Mouse (Mus musculus) thymus, postnatal 14 days (tissue): ENCODE measurements at regions not wholly inside any gene's neighbourhood (a gene's known extent, or its start where the extent isn't known, plus 50 kb on each side); places are given as distances from the start of the nearest gene placed in this dataset.
"Not testable (repeated sequence)": the region's sequence is repeated elsewhere in the genome, so short reads cannot be mapped to it uniquely, and the experiment has no call there.

Source experiments
- DNase-seq: peaks from one replicate; pipeline ENCODE4 v3.0.0; 2021

DNA sequence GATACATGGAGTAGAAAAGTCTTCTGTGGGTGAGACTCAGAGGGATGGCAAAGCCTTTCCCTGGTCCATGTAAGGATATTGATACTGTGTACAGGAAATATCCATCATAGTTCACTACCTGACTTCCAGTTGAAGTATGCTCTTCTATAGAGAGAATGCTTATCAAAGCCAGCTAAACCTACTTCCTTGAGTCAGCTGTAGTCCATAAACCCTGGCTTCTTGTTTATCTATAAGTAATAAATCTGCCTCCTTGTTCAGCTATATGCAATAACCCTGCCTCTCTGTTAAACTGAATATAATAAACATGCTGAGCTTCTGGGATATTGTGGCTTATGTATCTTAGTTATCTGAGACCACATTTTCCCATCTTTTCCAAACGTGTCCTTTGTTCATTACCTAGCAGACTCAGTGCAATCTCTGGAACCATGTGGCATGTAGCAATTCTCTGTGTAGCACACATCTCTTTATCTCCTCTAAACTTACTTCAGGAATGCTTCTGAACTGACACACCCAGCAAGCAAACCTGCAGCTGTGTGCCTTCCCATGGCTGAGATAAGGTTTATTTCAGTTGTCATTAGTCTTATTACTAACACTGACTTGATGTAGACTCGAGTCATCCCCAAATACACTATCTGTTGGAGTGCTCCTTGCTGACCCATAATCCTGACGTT is 694.9 kb upstream of the Map3k7 start:
- DNase-seq: no peak

DNA sequence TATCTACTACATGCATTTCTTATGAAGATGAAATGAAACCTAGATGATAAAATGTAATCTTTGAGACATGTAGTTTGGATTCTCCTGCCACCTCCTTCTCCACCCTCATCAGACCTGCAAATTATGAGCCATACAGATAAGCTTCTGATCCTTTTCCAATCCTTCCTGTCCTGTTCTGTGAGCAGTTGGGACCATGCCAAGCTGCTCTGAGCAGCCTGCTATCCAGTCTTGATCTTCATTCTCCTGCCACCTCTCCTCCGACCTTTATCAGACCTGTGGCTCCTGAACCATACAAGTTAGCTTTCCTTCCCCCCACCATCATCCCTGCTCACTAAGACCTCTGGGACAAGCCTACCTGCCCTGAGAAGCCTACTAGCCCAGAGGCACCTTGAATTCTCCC is 689.8 kb upstream of the Map3k7 start:
- DNase-seq: no peak

DNA sequence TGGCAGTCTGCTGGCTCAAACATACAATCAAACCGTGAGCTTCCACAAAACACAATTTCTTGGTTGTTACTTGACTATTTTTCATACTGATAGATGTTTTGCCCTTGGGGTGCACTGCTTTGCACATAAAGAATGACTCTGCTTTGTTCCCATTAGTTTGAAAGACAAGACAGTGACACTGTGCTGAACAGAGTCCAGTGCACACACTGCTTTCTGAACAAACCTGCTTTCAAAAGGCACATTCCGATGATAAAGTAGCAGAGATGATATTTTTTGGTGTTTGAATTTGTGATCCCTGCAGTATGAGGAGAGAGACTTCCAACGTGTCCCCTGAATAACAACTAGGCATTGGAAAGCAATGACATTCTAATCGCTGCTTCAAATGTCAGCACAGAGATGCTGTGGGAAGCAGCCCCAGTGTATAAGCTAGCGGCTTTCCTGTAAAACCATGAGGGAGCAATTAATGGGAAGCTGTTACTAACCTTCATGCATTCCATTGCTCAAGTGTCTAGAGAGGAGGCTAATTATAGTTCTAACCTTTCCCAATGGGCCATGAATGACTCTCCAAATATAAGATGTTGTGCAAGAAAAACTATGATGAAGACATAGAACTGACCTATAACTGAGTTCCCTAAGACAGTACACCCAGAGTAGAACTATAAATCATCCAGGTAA is 673.5 kb upstream of the Map3k7 start:
- DNase-seq: no peak

DNA sequence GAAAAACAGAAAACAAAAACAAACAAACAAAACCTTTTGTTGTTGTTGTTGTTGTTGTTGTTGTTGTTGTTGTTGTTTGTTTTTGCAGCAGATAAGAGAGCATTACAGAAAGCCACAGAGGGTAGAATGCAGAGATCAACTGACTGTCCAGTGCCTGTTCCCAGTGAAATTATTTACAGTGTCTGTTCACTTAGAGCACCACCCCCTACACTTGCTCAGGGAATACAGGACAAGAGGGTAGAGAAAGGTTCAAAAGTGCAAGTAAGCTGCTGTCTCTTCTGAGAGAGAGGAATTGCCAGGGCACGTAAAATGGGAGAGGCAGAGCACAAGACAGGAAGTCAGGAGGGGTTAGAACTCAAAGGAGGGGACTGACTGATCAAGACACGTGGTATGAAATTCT is 670.1 kb upstream of the Map3k7 start:
- DNase-seq: no peak

DNA sequence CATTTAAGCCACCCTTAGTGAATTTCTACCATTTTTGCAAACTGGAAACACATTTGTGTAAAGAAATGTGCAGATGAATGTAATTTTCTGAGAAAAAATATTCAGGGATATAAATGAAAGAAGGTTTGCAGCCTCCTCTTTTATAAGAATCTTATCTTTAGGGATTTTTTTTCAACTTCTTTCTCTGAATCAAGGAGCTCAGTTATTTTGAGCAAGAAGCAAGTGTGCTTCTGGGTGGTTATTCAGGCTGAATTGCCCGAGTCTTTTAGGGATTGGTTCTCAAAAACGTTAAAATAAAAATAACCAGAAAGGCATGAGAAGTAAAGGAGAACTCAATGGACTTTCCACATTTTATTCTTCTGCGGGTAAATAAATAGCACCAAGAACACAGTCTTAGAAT is 666.0 kb upstream of the Map3k7 start:
- no peak for DNase-seq

DNA sequence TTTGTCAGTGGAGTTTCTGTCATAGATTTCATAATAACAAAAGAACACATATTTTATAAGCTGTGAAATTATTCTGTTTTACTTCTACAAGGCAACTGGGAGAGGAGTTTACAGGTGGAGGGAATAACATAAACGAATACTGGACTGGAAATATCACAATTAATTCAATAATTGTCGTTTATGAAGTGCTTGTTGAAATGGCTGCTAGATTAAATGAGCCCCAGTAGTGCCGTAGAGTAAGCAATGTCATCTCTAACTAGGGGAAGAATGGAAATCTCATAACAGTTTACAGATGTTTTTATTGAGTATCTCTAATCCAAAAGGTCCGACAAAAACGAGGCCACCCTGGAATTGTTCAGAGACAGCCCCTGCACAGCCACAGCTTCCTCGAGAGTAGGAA is 644.6 kb upstream of the Map3k7 start:
- DNase-seq: no peak

DNA sequence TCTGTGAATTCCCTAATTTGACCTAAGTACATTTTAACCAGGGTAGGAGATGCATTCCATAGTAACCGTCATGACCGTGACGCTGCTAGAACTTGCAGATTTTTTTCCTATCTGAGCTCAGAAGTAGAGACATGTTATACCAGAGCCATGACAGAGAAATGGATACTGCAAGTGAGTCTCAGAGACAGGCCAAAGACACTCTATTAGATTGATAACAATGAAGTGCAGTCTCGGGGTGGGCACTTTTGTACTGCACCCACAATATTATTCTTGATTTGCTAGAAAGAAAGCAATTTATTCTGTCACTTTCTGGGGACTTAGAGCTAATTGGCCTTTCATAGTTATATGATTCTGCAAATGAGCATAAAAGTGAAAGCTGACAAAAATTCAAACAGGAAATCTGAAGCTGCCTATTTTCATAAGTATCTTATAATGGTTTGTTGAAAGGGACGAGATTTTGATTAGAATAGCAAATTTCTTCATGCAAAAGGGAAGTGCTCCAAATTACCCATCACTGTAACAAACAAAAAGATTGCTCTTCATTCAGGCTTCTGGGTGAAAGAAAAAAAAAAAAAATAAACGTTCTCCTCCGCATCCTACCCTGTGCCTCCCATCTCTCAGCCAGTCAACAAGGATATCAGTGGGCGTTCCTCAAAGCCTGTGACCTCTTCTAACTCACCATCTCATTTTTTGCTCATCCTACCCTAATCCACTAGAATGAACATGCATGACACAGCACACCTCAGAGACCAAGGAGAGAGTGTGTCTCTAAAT is 643.0 kb upstream of the Map3k7 start:
- DNase-seq: no peak

DNA sequence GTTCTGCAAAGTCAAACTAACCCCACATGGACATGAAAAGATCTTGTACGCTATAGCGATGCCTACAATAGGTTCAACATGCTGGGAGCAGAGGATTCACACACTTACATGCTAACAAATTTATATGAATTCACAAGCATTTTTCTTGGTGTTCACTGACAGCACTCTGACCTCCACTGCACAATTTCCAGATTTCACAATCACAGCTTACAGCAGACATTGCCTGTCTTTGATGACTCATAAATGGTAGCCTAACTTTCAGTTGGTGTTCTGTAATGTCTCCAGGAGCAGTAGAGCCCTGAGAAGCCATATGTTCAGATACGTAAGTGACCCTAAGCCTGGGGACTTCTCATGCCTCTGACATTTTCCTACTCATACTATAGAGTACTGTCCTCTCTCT is 640.1 kb upstream of the Map3k7 start:
- no peak for DNase-seq

DNA sequence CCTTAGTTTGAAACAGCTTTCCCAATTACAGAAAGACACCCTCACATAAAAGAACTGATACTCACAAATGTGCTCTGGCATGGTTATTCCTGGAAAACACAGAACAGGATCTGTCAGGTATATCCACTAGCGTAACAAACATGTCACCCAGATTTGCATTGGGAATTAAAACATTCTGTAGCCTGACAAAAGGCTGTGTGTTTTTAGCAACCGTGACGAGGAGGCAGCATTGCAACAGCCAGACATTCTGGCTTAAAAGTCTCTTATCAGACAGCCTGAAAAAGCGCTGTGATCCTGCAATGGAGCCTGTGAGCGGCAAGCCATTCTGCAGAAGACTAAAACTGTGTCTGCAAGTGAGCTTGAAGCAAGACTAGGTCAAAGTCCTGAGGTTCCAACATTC is 635.1 kb upstream of the Map3k7 start:
- DNase-seq: no peak

DNA sequence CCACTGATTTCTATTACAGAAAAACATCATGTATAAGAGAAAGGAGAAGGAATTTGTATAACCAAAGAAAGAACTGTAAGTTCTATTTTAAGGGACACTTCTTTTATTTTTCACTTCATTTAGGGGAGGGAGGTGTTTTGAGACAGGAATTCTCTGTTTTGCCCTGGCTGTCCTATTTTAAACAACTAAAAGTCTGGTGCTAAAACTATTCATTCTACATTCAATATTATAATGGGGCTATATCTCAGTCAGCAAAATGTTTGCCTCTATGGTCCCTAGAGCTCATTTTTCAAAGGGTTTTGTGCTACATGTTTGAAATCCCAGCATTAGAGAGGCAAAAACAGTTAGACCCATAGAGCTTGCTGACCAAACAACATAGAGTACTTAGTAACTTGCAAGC is 632.8 kb upstream of the Map3k7 start:
- no peak for DNase-seq

DNA sequence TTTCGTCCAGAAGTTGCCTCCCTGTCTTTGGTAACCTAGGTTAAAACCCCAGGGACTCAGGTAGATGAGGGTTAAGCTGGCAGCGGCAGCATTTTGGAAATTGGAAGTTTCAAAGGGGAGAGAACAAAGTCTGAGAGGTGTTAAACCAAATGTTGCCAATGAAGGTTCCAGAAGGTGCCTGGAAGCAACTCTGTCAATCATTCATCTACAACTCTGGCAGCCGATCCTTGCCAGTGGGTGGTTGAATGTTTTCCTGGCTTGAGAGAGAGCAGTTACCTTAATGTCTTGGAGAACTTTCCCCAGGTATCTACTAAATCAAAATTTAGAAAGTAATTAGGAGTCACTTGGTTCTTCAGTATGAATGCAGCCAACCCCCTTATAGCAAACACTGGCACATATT is 628.2 kb upstream of the Map3k7 start:
- no peak for DNase-seq

DNA sequence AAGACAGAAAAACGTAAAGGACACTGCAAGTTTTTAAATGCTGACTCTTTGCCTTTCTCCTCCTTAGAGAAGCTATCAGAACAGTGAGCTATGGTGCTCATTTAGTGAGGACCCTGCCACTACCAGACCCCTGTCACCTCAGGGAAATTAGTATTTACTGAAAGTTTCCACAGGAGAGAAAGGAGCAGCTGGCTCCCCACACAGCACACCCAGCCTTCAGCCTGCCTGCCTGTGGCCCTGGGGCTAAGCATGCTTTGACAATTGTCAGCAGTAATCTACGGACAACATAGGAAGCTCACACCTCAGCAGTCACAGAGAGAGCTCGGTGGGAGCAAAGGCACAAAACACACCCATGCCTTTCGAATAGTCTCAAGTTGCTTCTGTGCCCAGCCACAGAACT is 625.9 kb upstream of the Map3k7 start:
- DNase-seq: no peak

DNA sequence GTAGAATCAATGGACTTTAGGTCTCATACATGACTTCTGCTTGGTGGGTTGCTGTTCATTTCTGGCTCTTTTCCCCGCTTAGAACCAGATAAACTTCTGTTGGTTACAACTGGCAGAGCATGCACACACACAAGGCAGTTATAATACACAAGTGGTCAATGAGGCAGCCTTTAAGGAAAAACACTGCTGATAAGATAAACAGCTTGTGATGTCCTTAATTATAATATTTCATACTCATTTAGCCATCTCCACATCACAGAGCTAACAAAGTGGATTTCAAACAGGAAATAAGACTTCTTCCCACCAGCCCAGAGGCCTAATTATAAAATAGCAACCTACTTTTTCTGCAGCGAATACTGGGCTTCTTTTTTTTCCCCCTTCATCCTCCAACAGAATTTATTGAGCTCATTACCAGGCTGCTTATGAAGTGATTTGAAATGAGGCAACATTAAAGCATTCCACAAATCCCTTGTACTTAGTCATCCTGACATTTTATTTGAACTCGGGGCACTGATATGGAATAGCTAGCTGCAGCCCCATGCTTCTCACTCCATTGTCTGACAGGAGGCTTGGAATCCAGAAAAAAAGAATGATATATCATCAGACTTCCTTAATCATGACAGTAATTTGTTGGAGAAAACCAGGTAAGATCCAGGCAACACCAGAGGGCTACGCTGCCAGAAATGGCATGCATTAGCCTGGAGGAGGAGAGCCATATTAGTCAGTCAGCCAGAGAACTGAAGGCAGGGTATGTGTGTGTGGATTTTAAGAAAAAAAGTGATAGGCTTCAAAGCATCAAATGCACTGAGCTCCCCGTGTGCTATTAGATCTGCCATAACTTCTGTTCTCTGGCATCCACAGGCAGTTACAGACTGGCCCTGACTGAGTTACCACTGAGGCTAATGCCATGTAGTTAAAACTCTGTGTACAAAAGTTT is 620.3 kb upstream of the Map3k7 start:
- DNase-seq: no peak

DNA sequence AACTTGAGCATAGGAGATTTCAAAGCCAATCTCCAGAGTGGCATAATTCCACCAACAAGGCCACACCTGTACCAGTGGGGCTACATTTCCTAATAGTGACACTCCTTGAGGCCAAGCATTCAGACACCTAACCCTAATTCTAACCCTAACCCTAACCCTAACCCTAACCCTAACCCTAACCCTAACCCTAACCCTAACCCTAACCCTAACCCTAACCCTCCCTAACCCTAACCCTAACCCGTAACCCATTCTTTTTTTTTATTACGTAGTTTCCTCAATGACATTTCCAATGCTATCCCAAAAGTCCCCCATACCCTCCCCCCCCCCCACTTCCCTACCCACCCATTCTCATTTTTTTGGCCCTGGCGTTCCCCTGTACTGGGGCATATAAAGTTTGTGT is 609.9 kb upstream of the Map3k7 start:
- not testable (repeated sequence) for DNase-seq

DNA sequence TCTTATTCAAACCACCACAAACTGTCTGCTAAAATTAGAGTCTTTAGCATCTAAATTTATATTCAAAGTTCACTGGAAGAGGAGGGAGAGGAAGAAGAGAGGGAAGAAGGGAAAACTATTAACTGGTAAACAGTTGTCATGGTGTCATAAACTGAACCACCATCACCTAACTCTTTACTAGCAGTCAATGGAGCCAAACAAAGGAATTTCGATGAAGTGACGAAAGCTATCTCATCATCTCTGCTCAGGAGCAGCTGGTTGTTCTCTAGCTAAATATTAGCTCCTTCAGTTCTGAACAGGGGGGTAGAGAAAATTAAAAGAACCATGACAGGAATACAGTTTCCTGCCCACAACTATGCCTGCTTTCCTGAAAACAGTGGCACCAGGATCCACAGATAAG is 608.9 kb upstream of the Map3k7 start:
- no peak for DNase-seq

DNA sequence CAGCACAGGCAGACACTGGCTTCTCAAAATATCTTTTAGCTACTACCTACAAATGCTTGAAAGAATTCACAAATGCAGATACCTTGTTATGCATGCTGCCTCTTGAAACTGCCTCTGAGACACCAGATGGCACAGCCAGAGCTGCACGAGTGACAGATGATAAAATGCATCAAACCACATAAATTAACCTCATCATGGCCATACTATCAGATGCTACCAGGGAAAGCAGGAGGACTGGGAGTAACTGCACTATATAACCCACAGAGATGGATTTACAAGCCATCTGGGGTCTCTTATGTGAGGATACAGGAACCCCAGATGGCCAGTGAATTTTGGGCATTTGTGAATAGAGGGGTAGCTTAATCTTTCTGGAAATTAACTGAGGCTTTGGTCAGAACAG is 597.7 kb upstream of the Map3k7 start:
- DNase-seq: no peak

DNA sequence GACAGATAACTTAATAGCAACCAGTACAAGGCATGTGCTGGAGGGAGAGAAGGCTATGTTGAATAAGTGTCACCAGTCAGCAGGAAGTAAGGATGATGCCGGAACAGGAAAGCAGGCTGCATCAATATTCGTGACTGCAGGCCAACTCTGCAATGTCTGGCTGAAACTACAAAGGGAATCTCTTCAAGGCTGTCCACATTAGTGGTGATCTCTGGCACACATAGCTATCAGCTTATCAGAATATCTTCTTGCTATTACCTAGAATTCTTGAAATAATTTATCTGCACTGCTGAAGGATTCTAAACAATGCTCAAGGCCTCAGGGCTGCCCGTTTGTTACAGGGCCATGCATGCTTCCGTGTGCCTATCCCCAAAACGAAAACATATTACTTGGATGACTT is 596.9 kb upstream of the Map3k7 start:
- no peak for DNase-seq

DNA sequence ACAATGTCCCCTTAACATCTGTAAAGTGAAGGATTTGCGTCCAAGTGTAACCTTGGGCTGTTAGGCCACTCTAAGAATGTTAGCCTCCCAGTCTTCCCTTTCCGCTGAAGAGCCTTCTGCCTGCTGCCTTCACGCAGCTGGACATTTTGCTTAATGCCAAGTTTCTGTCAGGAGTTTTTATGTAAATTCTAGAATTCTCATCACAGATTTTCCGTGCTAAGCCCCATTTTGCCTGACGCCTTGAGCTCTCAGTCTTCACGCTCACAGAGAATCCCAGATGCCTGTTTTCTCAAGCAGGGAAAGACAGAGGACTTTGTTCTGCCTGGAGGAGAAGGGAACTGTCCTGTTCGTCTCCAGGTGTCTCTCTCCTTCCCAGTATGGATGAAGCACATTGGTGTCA is 593.8 kb upstream of the Map3k7 start:
- no peak for DNase-seq

DNA sequence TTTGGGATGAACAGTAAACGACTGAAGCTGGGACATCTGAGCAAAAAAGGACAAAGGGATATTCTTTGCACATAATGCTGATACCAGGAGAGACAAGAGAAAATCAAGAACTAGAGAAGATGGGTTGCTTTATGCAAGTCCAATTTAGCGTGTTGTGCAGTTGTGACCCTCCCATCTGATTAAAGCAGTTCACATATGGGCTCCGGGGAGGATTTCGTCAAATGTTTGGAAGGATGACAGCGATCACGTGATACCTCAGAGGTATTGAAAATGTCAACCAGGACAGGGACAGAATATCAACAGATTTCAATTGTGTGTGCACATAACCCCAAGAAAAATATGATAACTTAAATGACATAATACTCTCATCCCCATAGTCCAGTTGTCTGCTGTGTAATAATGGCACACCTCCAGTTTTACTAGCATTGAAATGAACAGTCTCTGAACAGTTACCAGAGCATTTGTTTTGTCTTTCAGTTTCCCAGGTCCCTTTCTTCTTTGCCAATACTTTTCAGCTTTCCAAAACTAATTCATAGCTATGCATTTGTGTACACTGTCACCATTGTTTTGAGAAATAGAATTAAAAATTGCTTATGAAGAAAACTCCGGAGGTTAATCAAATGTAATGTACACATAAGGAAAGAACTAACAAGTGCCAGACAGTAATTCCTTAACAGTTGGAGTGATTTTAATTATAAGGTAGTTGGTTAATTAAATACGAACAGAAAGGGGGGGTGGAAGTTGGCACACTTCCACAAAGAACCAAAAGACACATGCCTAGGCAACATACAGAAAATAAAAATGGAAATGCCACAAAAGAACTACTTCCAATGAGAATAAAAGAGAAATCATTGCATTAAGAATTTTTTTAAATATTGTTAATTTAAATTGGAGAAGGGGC is 582.6 kb upstream of the Map3k7 start:
- no peak for DNase-seq

DNA sequence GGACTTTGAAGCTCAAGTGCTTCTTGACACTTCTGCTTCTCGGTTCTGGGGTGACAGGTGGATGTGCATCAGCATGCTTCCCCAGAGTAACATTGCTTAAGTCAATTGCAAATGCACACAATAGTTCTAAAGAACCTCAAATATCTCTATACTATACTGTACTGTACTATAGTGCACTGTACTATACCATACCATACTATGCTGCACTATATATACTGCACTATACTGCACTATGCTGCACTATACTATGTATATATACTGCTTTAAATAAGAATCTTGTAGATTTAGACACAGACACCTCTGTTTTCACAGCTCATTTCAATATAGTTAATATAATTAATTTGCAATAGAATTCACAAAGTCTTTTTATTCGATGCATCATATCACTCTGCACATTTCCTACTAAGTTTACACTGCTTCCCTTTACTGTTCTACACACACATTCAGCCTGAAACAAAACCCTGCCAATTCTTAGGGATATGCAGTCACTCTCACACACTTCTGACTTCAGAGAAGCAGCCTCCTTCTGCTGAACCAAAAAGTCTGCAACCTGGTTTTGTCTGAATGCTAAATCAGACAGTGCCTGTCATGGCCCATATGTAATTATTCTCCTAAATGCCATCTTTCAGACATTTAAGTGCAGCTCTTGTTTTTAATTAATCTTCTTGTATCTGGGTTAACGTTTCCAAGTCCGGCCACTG is 570.8 kb upstream of the Map3k7 start:
- no peak for DNase-seq

DNA sequence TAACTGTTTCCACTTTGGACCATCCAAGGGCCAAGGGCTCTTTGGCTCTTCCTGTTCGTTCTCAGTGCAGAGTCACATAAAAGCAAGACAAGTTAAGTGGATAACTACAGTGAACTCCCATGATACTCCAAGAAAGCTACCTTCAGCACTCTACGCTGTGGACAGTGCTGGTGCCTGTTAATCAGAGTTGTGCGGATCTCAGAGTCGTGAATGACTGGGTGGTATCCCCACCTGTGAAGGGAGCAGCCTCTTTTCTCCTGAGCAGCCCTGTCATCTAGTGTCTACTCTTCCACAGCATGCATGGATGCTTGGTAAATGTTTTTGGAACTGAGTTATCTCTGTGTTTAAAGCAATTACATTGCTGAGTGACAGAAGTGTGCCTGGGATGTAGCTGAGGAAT is 568.4 kb upstream of the Map3k7 start:
- DNase-seq: no peak
